Mouse (Mus musculus) embryonic facial prominence, embryonic 15.5 days (tissue): ENCODE results near the gene Tspan5. TPM values are rescaled to one million over a fixed set of nuclear protein-coding genes. Genes with fewer than 3 reads are reported as not detected.

Experiments
- ATAC-seq: fragments of 200-750 bp; cut with Nextera tagmentation; 2 replicates; pipeline ENCODE4 v1.8.0; 2017; ENCODE audit warnings: low read depth, moderate TSS enrichment; ENCODE audit not compliant: insufficient number of reproducible peaks, low FRiP score, low TSS enrichment
- H3K27ac ChIP-seq: fragments of 300-500 bp; sonication (generic); replicated peaks from 2 replicates; pipeline ENCODE4 v1.5.1; 2015; ENCODE audit warnings: mild to moderate bottlenecking, inconsistent platforms
- H3K27me3 ChIP-seq: fragments of 300-500 bp; sonication (generic); 2 replicates; pipeline ENCODE4 v1.6.1; 2015; ENCODE audit warnings: inconsistent platforms
- H3K36me3 ChIP-seq: fragments of 300-500 bp; sonication (generic); 2 replicates; pipeline ENCODE4 v1.6.1; 2015; ENCODE audit warnings: mild to moderate bottlenecking, inconsistent platforms
- H3K4me1 ChIP-seq: fragments of 300-500 bp; sonication (generic); 2 replicates; pipeline ENCODE4 v1.6.1; 2015; ENCODE audit warnings: inconsistent platforms
- H3K4me2 ChIP-seq: fragments of 300-500 bp; sonication (generic); replicated peaks from 2 replicates; pipeline ENCODE4 v1.6.1; 2015; ENCODE audit warnings: mild to moderate bottlenecking, inconsistent platforms
- H3K4me3 ChIP-seq: fragments of 300-500 bp; sonication (generic); replicated peaks from 2 replicates; pipeline ENCODE4 v1.5.1; 2015; ENCODE audit warnings: mild to moderate bottlenecking, inconsistent platforms
- H3K9ac ChIP-seq: fragments of 300-500 bp; sonication (generic); 2 replicates; pipeline ENCODE4 v1.6.1; 2015; ENCODE audit warnings: inconsistent platforms
- H3K9me3 ChIP-seq: fragments of 300-500 bp; sonication (generic); replicated peaks from 2 replicates; pipeline ENCODE4 v1.6.1; 2016; ENCODE audit warnings: inconsistent platforms
- WGBS: fragments of 180-500 bp; shearing (Covaris S2); methylation state at CpG from one replicate; pipeline ENCODE4 v1.1.7; 2015; 5-methylcytosine and 5-hydroxymethylcytosine counted together
- polyA plus RNA-seq: library from polyadenylated mRNA; unstranded; fragments of >200 nt; fragmentation: Nextera tagmentation; extraction: Ambion mirVana; gene quantifications from 2 replicates; pipeline ENCODE4 v1.2.1, GENCODE M21; 2015

Tspan5 gene
- polyA plus RNA-seq = 42.7 and 43.2 TPM in 2 replicates

DNA sequence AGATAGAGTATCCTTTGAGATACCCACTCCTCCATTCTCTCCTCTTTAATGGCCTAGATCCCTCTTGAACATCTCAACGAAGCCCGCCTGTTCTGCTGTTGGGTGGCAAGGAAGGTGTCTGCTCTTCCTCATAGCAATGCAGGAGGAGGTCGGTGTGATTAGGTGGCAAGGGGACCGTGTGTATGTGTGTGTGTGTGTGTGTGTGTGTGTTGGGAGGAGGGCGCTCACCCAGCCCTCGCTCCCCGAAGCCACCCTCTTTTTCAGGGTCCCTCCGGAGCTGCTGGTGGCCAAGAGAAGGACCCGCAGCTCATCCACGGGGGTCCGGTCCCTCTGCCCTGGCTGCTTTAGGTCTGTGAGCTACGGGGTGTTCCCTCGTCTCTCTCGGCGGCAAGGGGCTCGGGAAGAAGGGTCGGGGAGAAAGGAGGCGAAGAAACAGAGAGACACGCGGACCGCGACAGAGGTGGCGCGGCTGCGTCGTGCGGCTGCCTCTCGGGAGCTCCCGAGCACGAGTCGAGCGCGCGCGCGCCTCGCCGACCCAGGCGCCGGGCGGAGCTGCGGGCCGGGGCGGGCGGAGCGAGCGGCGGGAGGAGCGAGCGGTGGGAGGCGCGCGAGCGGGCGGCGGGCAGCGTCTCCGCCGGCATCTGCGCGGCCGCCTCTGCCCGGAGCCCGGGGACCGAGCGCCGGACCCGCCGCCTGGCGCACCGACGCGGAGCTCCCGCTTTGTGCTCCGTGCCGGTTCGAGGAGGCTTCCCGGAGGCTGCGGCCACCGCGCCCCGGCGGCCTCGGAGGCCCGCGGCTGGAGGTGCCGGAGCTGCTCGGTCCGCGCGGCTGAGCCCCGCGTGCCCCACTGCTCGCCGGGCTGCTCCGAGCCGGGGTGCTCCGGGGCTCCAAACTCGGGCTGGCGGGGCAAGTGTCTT lies at the start of gene Tspan5:
TSS of gene Tspan5 (plus strand) at position 547 of the 917 bp plus-strand sequence.
- peak within 1 kb of the TSS; percentile 80 for H3K27ac ChIP-seq
- peaks cover 6% of the 10 kb centered on the region; the same call in 1 of the 2 replicates for H3K27me3 ChIP-seq
- WGBS = under 1% methylated on average over 99 of the region's 100 CpGs
- H3K4me1 ChIP-seq = peaks cover 27% of the 10 kb centered on the region
- no peaks in the 10 kb centered on the region for H3K9me3 ChIP-seq
- peak within 1 kb of the TSS; percentile 93 for H3K4me2 ChIP-seq
- H3K9ac ChIP-seq = peak within 1 kb of the TSS; percentile 50
- ATAC-seq = peak; percentile 89
- H3K4me3 ChIP-seq = peak within 1 kb of the TSS; percentile 85
- H3K36me3 ChIP-seq = no peaks in the 10 kb centered on the region

DNA sequence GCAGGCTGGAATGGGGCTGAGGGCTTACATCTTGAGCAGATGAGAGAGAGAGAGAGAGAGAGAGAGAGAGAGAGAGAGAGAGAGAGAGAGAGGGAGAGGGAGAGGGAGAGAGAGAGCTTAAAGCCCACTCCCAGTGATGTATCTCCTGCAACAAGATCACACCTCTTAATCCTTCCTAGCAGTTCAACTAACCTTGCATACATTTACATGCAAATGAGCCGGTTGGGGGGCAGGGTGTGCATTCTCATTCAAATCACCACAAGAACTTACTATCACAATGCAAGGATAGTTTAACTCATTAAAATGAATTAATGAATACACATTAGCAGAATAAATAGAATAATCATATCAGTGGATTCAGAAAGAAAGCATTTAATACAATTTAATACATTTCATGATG lies 49.7 kb upstream of the Tspan5 start:
- Histone ChIP-seq H3K9ac (no peak overlapping the region), H3K4me2 (no peak overlapping the region), H3K4me1 (no peaks in the 10 kb centered on the region), H3K4me3 (no peak overlapping the region), H3K9me3 (no peaks in the 10 kb centered on the region), H3K36me3 (no peaks in the 10 kb centered on the region), H3K27ac (no peak overlapping the region), H3K27me3 (no peaks in the 10 kb centered on the region)
- no peak for ATAC-seq
- WGBS = 48% methylated on average over 1 of the region's 1 CpGs

DNA sequence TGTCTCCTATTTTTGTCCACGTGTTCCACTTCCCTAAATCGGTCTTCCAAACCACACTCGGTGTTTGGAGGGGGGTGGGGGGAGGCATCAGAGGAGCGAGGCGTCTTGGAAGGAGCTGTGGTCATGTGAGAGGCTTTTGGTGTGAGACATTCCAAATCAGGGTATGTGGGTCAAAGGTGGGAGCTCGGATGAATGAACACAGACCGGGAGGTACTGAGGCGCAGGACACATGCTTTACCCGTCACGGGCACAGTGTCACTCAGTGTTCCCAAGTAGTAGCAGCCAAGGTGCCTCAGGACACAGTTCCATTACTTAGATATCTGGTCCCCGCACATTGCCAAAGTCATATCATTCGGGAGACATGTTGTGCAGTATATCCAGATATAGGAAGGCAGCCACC lies 38.6 kb upstream of the Tspan5 start:
- Histone ChIP-seq H3K9ac (no peak overlapping the region), H3K27me3 (0 out of 2 replicates have a peak, but pooled peaks cover 3% of the 10 kb centered on the region), H3K36me3 (no peaks in the 10 kb centered on the region), H3K4me1 (no peaks in the 10 kb centered on the region), H3K9me3 (no peaks in the 10 kb centered on the region), H3K27ac (no peak overlapping the region), H3K4me2 (no peak overlapping the region), H3K4me3 (no peak overlapping the region)
- 80% methylated on average over 12 of the region's 12 CpGs for WGBS
- no peak for ATAC-seq

DNA sequence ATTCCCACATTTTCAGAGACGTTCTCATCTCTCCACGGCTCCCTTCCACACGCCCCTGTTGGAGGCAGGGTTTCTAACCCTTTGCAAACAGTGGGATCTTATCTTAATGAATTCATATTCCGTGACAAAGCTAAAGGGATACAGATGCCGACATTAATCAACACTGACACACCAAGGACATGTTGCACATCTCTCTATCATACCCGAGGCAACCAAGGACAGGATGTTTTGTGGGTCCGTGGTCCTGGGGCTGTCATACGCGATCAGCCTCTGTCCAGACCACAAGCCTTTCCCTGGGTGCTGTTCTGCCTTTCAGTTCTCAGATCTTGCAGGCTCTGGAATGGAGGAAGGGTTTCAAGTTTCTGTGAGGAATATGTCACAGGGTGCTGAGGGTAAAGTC lies 37.5 kb upstream of the Tspan5 start:
- Histone ChIP-seq H3K36me3 (no peaks in the 10 kb centered on the region), H3K4me3 (no peak overlapping the region), H3K27ac (no peak overlapping the region), H3K9ac (no peak overlapping the region), H3K4me1 (no peaks in the 10 kb centered on the region), H3K4me2 (no peak overlapping the region), H3K9me3 (no peaks in the 10 kb centered on the region), H3K27me3 (0 out of 2 replicates have a peak, but pooled peaks cover 3% of the 10 kb centered on the region)
- WGBS = 51% methylated on average over 9 of the region's 9 CpGs
- no peak for ATAC-seq

DNA sequence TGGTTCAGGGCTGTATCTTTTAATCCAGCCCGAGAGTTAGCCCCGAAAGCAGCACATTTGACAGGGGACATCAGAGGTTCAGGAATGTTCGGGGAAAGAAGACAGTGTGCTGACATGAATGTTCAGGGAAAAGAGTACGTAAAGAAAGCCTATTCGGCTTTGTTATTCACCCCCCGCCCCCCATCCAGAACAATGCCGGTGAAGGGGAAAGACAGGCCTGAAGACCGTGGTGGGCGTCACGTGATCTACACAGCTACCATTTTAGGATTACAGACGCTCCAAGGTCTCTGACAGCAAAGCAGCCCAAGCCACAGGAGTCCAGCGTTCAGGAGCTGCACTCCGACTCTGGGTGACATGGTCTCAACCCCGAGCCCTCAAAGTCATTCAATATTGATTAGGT lies 36.1 kb upstream of the Tspan5 start:
- 0 out of 2 replicates have a peak, but pooled peaks cover 3% of the 10 kb centered on the region for H3K27me3 ChIP-seq
- no peak overlapping the region for H3K4me3 ChIP-seq
- no peaks in the 10 kb centered on the region for H3K9me3 ChIP-seq
- H3K4me1 ChIP-seq = no peaks in the 10 kb centered on the region
- H3K27ac ChIP-seq = no peak overlapping the region
- no peaks in the 10 kb centered on the region for H3K36me3 ChIP-seq
- no peak overlapping the region for H3K9ac ChIP-seq
- no peak overlapping the region for H3K4me2 ChIP-seq
- no peak for ATAC-seq
- WGBS = 58% methylated on average over 14 of the region's 14 CpGs

DNA sequence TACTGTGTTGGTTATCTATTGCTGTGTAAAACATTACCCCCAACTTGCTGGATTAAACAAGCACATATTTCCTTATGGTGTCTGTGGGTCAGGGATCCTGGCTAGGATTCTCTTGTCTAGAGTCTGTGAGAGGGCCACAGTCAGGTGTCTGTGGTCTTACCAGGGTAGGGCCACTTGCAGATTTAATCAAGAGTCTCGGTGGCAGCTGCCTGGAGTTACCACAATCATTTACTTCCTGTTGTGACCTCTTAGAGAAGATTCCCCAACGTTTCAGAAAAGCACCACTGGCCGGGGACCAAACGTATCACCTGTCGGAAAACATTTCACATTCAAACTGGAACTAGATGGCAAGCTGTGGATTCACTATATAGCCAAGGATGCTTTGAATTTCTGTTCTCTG lies 32.8 kb upstream of the Tspan5 start:
- Histone ChIP-seq H3K4me1 (no peaks in the 10 kb centered on the region), H3K9ac (no peak overlapping the region), H3K4me2 (no peak overlapping the region), H3K9me3 (no peaks in the 10 kb centered on the region), H3K27me3 (0 out of 2 replicates have a peak, but pooled peaks cover 3% of the 10 kb centered on the region), H3K36me3 (no peaks in the 10 kb centered on the region), H3K4me3 (no peak overlapping the region), H3K27ac (no peak overlapping the region)
- WGBS = 65% methylated on average over 5 of the region's 5 CpGs
- ATAC-seq = no peak

DNA sequence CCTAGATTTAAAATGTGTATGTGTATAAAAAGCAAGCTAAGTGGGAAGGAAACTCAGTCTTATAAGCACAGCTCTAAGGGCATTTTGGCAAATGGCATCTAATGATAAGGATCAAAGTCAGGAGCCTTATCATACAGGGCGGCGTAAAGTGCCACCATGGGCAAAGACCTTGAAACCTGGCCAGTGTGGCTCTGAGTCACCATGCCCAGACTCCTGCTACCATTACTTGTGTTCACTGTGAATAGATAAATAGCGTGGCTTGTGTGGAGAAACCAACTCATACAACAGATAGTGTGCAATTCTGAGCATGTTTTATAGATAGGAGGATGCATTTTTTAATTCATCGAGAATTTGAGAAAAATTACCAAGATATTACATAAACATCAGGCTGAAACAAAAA lies 30.0 kb upstream of the Tspan5 start:
- no peaks in the 10 kb centered on the region for H3K9me3 ChIP-seq
- 90% methylated on average over 4 of the region's 4 CpGs for WGBS
- no peak for ATAC-seq

DNA sequence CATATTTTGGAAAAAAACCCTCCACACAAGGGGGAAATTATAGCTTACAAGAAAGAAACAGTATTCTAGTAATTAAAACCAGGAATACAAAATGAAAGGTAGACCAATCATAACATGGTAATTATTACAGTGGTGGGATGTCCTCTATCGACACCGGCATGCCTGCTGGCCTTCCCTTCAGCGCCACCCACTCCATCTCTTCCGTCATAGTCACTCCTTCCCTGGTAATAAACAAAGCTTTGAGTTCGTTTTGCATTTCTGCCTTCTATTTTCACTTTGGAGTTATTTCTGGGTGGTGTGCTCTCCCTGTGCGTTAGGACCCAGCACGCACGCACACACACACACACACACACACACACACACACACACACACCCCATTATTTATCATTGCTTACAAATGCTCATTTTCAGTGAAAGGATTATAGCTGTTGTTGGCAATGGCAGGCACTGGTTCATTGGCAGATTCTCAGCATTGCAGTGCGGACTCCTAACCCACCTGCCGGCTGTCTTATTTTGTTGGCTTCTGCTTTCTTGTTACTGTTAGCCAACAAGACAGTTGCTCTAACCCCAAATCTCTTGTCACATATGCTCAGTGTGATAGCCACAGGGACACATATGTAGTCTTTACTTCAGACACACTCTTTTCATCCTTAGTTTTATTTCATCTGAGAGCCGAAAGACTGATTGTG lies 29.4 kb upstream of the Tspan5 start:
- no peak for ATAC-seq
- no peak overlapping the region for H3K4me2 ChIP-seq
- no peaks in the 10 kb centered on the region for H3K27me3 ChIP-seq
- H3K27ac ChIP-seq = no peak overlapping the region
- WGBS = 71% methylated on average over 11 of the region's 11 CpGs
- H3K9me3 ChIP-seq = no peaks in the 10 kb centered on the region
- H3K4me1 ChIP-seq = 0 out of 2 replicates have a peak, but pooled peaks cover 8% of the 10 kb centered on the region
- H3K9ac ChIP-seq = no peak overlapping the region
- H3K36me3 ChIP-seq = no peaks in the 10 kb centered on the region
- no peak overlapping the region for H3K4me3 ChIP-seq

More for the DNA sequence above, 30.0 kb upstream of the Tspan5 start:
- Histone ChIP-seq H3K4me1 (0 out of 2 replicates have a peak, but pooled peaks cover 8% of the 10 kb centered on the region), H3K36me3 (no peaks in the 10 kb centered on the region), H3K4me2 (no peak overlapping the region), H3K4me3 (no peak overlapping the region), H3K9ac (no peak overlapping the region), H3K27ac (no peak overlapping the region), H3K27me3 (no peaks in the 10 kb centered on the region)

DNA sequence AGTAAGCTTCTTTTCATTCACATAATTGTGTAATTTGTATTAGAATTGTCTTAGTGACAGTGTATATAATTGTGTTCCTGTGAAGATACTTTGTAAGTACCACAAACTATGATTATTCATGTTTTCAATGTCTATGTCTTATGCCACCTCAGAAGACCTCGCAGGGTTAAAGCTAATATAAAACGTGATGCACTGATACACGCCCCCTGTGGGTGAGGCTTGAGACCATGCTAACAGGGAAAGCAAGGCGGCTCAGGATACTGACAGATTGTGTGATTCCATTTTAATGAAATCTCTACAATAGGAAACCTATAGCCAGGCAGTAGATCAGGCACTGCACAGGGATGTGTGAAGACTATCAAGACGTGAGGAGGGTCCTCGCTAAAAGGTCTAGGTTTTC lies 28.9 kb upstream of the Tspan5 start:
- no peaks in the 10 kb centered on the region for H3K36me3 ChIP-seq
- 0 out of 2 replicates have a peak, but pooled peaks cover 8% of the 10 kb centered on the region for H3K4me1 ChIP-seq
- no peak overlapping the region for H3K4me3 ChIP-seq
- H3K9me3 ChIP-seq = no peaks in the 10 kb centered on the region
- no peak overlapping the region for H3K4me2 ChIP-seq
- WGBS = 51% methylated on average over 6 of the region's 6 CpGs
- no peak for ATAC-seq
- no peak overlapping the region for H3K9ac ChIP-seq
- no peak overlapping the region for H3K27ac ChIP-seq
- no peaks in the 10 kb centered on the region for H3K27me3 ChIP-seq

DNA sequence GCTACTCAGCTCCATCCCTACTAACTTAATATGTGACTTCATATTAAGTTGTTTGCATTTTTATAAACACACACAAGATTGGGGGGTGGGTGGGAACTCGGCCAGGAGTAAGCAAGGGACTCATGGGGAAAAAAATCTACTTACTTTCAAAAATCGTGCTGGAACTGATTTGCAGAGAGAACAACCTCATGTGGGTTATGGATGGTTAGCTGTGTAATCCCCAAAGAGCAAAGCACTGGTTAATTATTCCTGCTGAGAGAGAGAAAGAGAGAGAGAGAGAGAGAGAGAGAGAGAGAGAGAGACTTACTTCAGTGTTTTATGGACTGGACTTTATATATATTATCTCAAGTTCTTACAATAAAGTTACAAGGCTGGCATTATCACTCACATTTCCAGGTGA lies 27.2 kb upstream of the Tspan5 start:
- no peaks in the 10 kb centered on the region for H3K27me3 ChIP-seq
- H3K9me3 ChIP-seq = no peaks in the 10 kb centered on the region
- 0 out of 2 replicates have a peak, but pooled peaks cover 8% of the 10 kb centered on the region for H3K4me1 ChIP-seq
- no peak overlapping the region for H3K9ac ChIP-seq
- H3K4me3 ChIP-seq = no peak overlapping the region
- no peak overlapping the region for H3K4me2 ChIP-seq
- H3K27ac ChIP-seq = no peak overlapping the region
- 24% methylated on average over 2 of the region's 2 CpGs for WGBS
- H3K36me3 ChIP-seq = no peaks in the 10 kb centered on the region
- ATAC-seq = no peak

DNA sequence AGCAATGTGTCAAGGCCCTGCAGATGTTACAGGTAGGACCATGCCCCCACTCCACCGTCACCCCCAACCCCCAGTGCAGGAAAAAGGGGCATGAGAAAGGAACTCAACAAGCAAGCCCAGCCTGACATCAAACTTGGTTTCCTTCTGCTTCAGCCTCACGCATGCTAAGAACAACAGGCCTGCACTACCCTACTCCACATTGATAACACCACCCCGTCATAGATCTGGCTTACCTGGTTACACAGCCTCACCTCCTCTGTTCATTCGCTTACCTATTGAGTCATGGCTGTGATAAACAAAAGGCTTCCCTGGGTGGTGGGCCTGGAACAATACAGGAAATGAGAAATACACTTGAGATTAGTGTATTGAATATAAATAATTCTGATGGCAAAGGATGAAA lies 26.8 kb upstream of the Tspan5 start:
- WGBS = 75% methylated on average over 4 of the region's 4 CpGs
- H3K9me3 ChIP-seq = no peaks in the 10 kb centered on the region

More for the DNA sequence above, 26.8 kb upstream of the Tspan5 start:
- Histone ChIP-seq H3K27me3 (no peaks in the 10 kb centered on the region), H3K36me3 (no peaks in the 10 kb centered on the region), H3K4me1 (0 out of 2 replicates have a peak, but pooled peaks cover 8% of the 10 kb centered on the region), H3K4me3 (no peak overlapping the region), H3K4me2 (no peak overlapping the region), H3K9ac (no peak overlapping the region), H3K27ac (no peak overlapping the region)
- no peak for ATAC-seq
